Mouse (Mus musculus): ENCODE measurements around the gene Romo1.
"Not testable (repeated sequence)": the region's sequence is repeated elsewhere in the genome, so short reads cannot be mapped to it uniquely, and the experiment has no call there.

Romo1 gene

GRCm38 (mm10) chr2:156180094-156180821 lies 36.4 kb downstream of the Romo1 start, which contains the start of gene Rbm39:
Gene Rbm39 (minus strand): TSS chr2:156180238.
- DNase-seq, result peak; percentile 99

DNA sequence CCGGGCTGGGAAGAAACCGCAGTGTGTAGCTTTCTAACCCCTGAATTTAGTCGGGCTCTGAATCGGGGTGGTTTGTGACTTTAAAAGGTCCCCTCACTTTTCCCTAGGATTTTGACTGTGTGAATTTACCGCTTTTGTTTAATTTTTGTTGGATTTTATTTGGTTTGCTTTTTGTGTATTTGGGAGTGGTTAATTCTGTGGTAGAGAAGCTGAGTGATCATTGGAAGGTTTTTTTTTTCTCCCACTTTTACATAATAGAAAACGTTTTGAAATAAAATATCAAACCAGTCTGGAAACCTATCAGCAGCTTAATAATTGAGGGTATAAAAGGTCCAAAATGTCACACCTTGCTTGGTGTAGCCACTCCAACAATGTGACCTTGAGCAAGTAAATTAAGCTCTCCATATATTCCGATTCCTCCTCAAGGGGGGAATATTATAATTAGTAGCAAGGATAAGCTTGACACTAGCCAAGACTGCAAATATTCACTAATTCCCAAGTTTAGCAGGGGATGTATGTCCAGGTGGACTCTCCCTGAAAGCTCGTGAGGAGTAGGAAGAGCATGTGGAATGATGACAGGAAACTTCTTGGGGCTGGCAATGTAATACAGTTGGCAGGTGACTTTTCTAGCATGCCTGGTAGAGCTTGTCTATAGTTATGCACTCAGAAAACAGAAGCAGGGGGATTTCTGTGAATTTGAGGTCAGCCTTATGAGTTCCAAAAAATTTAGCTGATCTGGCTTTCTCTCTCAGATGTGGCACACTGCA lies 37.2 kb downstream of the Romo1 start:
- DNase-seq, result no peak

GRCm38 (mm10) chr2:156181592-156181991 lies 37.8 kb downstream of the Romo1 start:
- DNase-seq, result no peak

DNA sequence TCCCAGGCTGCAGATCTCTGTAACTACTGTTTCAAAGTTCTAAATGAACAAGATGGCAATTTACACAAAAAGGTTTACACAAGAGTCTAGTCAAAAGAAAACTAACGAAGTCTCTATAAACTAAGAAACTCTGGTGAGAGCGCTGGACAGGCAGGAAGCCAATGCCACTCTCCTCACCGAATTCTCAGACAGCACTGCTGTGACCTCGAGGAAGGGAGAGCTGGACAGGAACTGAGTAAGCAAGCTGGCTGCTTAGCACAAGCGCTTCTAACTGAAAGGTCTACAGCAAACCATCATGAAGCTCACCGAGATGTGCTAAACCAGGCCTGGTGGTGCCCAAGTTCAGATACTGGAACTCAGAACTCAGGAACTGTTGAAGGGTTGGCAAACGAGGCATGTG lies 45.4 kb downstream of the Romo1 start:
- not testable (repeated sequence) for DNase-seq

DNA sequence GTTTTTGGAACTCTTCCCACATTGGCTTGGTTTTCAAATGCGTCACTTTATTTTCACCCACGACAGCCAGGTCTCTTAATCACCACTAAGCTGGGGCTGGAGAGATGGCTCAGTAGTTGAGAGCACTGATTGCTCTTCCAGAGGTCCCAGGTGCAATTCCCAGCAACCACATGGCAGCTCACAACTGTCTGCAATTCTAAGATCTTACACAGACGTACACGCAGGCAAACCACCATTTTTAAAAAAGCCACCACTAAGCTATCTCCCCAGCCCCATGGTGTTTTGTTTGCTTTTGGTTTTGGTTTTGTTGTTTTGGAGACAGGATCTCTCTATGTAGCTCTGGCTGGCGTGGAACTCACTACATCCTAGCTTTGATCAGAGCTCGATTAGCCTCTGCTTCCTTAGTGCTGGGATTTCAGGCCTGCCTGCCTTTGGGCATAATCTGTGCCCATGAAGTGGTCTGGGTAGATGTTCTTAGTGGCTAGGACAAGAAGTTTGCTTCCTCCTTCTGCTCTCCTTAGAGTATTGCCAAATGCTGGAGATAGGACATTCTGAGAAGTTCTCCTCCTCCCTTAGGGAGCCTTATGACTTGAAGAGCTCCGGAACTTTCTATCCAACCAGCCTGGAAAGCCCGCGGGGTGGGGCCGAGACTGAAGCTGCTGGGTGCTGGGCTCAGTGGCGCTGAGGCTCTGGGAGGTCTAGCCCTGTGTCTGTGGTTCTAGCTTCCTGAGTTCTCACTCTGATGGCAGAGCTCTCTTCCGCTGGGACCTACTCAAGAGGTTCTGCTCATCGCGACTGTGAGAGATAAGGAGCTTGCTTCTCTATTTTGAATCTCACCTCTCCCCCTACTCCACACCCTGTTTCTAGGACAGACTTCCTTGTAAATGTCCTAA lies 46.4 kb downstream of the Romo1 start:
- DNase-seq, result peak; percentile 51 to 69

GRCm38 (mm10) chr2:156191540-156191939 lies 47.7 kb downstream of the Romo1 start:
- no peak for DNase-seq

DNA sequence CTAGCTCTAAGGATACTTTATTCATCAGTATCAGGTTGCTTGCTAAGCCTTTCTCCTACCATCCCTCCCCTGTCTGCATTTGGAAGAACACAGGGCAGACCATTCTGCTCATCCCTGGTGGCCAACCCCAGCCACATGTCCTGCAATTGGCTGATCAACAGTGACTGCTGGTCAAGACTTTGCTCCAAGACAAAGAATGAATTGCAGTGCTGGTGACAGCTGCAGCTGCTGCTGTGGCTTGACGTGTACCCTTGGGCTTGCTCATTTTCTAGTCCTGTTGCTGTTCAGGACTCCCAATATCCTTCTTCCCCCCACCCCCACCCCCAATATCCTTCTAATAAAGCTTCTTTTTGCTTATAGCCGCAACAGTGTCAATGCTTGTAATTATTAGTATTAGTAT lies 48.2 kb downstream of the Romo1 start:
- no peak for DNase-seq

DNA sequence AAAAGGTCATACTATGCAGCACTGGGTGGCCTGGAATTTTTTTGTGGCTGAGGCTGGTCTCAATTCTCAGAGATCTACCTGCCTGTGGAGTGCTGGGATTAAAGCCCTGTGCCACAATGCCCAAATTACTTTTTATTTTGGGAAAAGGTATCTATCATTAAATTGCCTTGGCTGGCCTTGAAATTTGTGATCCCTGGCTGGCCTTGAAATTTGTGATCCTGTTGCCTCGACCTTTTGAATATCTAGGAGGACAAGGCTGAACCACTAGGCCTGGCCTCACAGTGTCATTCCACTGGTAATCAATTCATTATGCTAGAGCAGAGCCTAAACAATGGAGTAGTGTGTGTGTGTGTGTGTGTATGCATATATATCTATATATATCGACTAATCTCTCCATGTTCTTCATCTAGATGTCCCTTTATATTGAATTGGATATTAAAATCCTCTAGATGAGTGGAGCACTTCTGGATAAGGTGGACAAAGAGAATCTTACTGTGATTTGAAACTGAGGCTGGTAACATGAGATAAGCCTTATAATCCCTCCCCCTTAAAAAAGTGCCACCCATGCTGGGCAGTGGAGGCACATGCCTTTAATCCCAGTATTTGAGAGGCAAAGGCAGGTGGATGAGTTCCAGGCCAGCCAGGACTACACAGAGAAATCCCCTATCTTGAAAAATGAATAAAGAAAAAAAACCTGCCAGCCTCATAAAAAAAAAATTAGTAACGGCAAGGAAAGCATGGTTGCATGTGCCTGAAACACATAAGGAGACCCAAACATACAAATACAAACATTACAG lies 49.4 kb downstream of the Romo1 start:
- no peak for DNase-seq

DNA sequence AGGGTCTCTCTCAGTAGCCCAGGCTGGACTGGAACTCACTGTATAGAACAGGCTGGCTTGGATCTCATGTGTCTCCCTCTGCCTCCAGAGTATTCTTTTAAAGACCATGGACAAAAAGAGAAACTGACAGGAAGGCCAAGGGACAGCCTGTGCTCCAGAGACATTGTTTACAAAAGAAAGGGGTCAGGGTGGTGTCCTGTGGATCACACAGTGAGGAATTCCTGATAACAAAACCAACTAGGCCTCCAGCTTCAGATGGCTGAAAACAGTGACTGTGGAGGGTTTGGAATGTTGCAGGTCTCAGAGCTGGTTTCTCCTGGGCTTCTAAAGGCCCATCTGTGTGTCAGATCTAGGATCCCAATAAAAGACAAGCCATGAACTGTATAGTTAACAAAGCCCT lies 50.7 kb downstream of the Romo1 start:
- no peak for DNase-seq

Measured in thymus, adult 18-20 months (tissue).